Mouse (Mus musculus) cerebellum, adult 2 months (tissue): ENCODE data around the gene Smarcd3.

Source experiments
- CTCF ChIP-seq: fragments of 200-500 bp; IDR thresholded peaks from 2 replicates; pipeline ENCODE4 v1.5.1; 2011; ENCODE audit warnings: low read depth, mild to moderate bottlenecking, control low read depth, low read length, moderate library complexity, borderline replicate concordance; ENCODE audit not compliant: insufficient read depth
- POLR2A ChIP-seq: fragments of 200-500 bp; IDR thresholded peaks from 2 replicates; pipeline ENCODE4 v1.6.1; 2011; ENCODE audit warnings: low read length, control low read depth, borderline replicate concordance; ENCODE audit not compliant: insufficient read depth

DNA sequence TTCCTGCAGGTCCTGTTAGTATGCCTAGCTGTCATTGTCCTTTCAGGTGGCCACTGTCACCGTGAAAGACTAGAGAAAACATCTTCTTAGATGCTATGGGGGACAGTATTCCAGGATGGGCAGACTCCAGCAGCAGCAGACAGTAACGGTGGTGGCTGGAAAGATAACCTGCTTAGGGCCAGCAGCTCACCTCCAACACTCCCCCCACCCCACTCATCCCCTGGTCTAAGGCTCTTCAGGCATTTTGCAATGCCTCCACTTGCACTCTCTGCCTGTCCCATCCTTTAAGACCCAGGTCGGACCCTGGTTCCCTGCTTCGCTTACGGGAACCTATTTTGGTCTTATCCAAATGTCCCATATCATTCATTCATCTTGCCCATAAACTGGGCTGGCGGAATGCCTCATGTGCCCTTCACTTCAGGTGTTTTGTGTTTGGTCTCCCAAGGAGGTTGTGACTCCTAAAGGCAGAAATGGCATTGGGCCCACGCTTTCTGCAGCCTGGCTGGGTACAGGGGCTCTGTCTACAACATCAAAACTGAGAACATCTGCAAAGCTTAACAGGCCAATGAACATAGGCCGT, 20.7 kb downstream of the Smarcd3 start:
- TF ChIP-seq POLR2A = no peak
- no peak for TF ChIP-seq CTCF
